Mouse (Mus musculus) forebrain, postnatal 0 days (tissue): Measurements from ENCODE around the gene Pdzk1. TPM values are rescaled to one million over a fixed set of nuclear protein-coding genes. Genes with fewer than 3 reads are reported as not detected.

Experiments used
- ATAC-seq: fragments of 200-750 bp; cut with Nextera tagmentation; 2 replicates; pipeline ENCODE4 v1.8.0; 2017; ENCODE audit warnings: mild to moderate bottlenecking, moderate library complexity
- DNase-seq: peaks from one replicate; pipeline ENCODE4 v3.0.0-alpha.2; 2015
- H3K27ac ChIP-seq: fragments of 300-500 bp; sonication (generic); 2 replicates; pipeline ENCODE4 v1.5.1; 2014; ENCODE audit warnings: low read depth, mild to moderate bottlenecking, antibody characterized with exemption, low read length, moderate library complexity, mixed read lengths
- H3K27me3 ChIP-seq: fragments of 300-500 bp; sonication (generic); 2 replicates; pipeline ENCODE4 v1.6.1; 2014; ENCODE audit warnings: mild to moderate bottlenecking, low read length, mixed read lengths; ENCODE audit not compliant: insufficient read depth
- H3K36me3 ChIP-seq: fragments of 300-500 bp; sonication (generic); 2 replicates; pipeline ENCODE4 v1.6.1; 2014; ENCODE audit warnings: mild to moderate bottlenecking, moderate library complexity; ENCODE audit not compliant: insufficient read depth
- H3K4me1 ChIP-seq: fragments of 300-500 bp; sonication (generic); 2 replicates; pipeline ENCODE4 v1.6.1; 2014; ENCODE audit warnings: antibody characterized with exemption; ENCODE audit not compliant: insufficient read depth
- H3K4me2 ChIP-seq: fragments of 300-500 bp; sonication (generic); 2 replicates; pipeline ENCODE4 v1.6.1; 2014; ENCODE audit warnings: low read depth, mild to moderate bottlenecking, moderate library complexity
- H3K4me3 ChIP-seq: fragments of 300-500 bp; sonication (generic); 2 replicates; pipeline ENCODE4 v1.5.1; 2014; ENCODE audit warnings: low read depth, low read length, mixed read lengths
- H3K9ac ChIP-seq: fragments of 300-500 bp; sonication (generic); 2 replicates; pipeline ENCODE4 v1.6.1; 2014; ENCODE audit warnings: mild to moderate bottlenecking
- H3K9me3 ChIP-seq: fragments of 300-500 bp; sonication (generic); 2 replicates; pipeline ENCODE4 v1.6.1; 2016; ENCODE audit warnings: low read length
- CTCF ChIP-seq: sonication (generic); IDR thresholded peaks from 2 replicates; pipeline ENCODE4 v1.5.1; 2016; ENCODE audit warnings: antibody characterized with exemption, control low read depth, low read depth
- WGBS: fragments of 180-500 bp; shearing (Covaris S2); extraction: QIAGEN DNeasy Blood & Tissue Kit; methylation state at CpG from one replicate; pipeline ENCODE4 v1.1.7; 2014; 5-methylcytosine and 5-hydroxymethylcytosine counted together
- polyA plus RNA-seq: library from polyadenylated mRNA; unstranded; fragments of >200 nt; fragmentation: Nextera tagmentation; extraction: Ambion mirVana; gene quantifications from 2 replicates; pipeline ENCODE4 v1.2.1, GENCODE M21; 2015
- total RNA-seq: library from RNA; depleted of rRNA; stranded (reverse); fragments of >200 nt; gene quantifications from 2 replicates; pipeline ENCODE4 v1.2.3, GENCODE M21; 2014; rRNA removed

Pdzk1 gene
- total RNA-seq (2.0 TPM in 1 of 2 replicates, not detected in the other), polyA plus RNA-seq (0.11 and 0.19 TPM in 2 replicates)

DNA sequence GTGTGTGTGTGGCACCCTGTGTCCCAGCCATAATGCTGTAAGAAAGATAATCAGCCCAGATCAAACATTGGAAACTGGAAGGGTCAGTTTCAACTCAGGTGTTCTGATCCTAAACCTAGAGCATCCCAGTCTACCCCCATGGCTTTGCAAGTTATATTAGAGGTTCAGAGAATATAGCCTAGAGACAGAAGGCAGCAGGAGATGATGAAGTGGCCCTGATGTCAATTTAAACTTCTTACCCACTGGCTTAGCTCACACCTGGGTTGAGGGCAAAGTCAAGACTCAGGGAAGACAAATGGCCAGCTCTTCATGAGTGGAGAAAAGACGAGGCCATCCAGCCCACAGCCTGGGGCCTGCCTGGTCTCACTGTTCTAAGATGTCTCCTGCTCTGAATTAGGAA is at the start of gene Pdzk1, which contains the start of gene Cd160:
Gene Pdzk1 (plus strand): TSS at position 301 of the 400 bp plus-strand sequence.
Gene Cd160 (minus strand): TSS at position 368 of the 400 bp plus-strand sequence.
- Histone ChIP-seq H3K9ac (no peak within 1 kb of the TSS), H3K4me3 (no peak within 1 kb of the TSS), H3K4me2 (no peak within 1 kb of the TSS), H3K9me3 (no peaks in the 10 kb centered on the region), H3K27ac (no peak within 1 kb of the TSS), H3K36me3 (no peaks in the 10 kb centered on the region), H3K27me3 (no peaks in the 10 kb centered on the region), H3K4me1 (no peaks in the 10 kb centered on the region)
- WGBS = 78% methylated on average over 1 of the region's 1 CpGs
- TF ChIP-seq CTCF = no peak
- ATAC-seq (no peak), DNase-seq (no peak)

DNA sequence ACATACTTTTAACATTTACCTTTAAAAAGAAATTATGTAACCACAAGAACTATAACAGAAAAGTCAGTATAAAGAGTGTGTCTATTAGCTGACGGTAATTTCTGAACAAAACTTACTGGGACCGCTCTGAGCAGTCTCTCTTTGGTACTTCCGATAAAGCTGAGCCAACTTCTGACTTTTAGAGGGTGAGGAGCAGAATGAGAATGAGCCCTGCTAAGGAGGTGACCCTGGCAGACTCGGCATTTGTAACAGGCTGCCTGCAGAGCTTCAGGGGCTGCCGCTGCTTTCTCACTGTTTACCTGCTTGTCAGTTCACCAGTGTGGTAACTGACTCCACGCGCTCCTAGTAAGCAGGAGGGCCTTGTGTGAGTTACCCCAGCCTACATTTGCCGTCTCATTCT is 46.8 kb upstream of the Pdzk1 start:
- ATAC-seq (no peak), DNase-seq (no peak)
- H3K4me1 ChIP-seq = no peaks in the 10 kb centered on the region
- WGBS = 69% methylated on average over 8 of the region's 8 CpGs
- no peaks in the 10 kb centered on the region for H3K27me3 ChIP-seq
- no peak overlapping the region for H3K4me2 ChIP-seq
- H3K9me3 ChIP-seq = no peaks in the 10 kb centered on the region
- no peak overlapping the region for H3K9ac ChIP-seq
- no peak overlapping the region for H3K27ac ChIP-seq
- TF ChIP-seq CTCF = no peak
- H3K4me3 ChIP-seq = no peak overlapping the region
- H3K36me3 ChIP-seq = peaks cover 10% of the 10 kb centered on the region

DNA sequence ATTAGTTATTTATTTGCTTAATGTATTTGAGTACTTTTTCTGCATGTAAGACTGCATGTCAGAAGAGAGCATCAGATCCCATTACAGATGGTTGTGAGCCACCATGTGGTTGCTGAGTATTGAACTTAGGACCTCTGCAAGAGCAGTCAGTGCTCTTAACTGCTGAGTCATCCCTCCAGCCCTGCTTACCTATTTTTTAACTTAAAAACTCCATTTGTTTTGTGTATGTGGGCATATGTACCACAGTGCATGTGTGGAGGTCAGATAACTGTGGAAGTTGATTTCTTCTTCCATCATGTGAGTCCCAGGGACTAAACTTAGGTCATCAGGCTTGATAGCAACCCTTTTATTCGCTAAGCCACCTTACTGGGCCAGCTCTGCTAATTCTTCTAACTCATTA is 41.3 kb upstream of the Pdzk1 start:
- WGBS = 89% methylated on average over 1 of the region's 1 CpGs
- Histone ChIP-seq H3K27ac (no peak overlapping the region), H3K4me3 (no peak overlapping the region), H3K9me3 (no peaks in the 10 kb centered on the region), H3K4me2 (no peak overlapping the region), H3K27me3 (no peaks in the 10 kb centered on the region), H3K9ac (no peak overlapping the region), H3K4me1 (no peaks in the 10 kb centered on the region), H3K36me3 (peaks cover 33% of the 10 kb centered on the region)
- ATAC-seq (no peak), DNase-seq (no peak)
- no peak for TF ChIP-seq CTCF

DNA sequence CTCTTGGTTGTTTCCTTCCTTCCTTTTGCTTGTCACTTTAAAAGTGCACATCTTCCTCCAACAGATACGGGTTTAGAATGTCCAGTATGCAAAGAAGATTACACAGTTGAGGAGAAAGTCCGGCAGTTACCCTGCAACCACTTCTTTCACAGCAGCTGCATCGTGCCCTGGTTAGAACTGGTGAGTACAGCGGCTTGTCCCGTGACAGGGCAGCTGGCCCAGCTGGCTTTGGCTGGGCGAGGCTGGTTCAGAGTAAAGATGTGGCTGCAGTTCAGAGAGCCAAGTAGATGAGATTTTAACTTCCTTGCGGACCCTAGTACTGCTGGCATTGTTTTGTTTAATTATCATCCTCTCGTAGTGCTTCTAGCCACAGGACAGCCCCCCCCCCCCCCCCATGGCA is 40.6 kb upstream of the Pdzk1 start:
- WGBS = 77% methylated on average over 8 of the region's 8 CpGs
- DNase-seq = no peak
- no peak for ATAC-seq
- Histone ChIP-seq H3K4me3 (no peak overlapping the region), H3K27ac (no peak overlapping the region), H3K9ac (no peak overlapping the region), H3K9me3 (no peaks in the 10 kb centered on the region), H3K4me2 (no peak overlapping the region), H3K27me3 (no peaks in the 10 kb centered on the region), H3K4me1 (no peaks in the 10 kb centered on the region), H3K36me3 (peaks cover 33% of the 10 kb centered on the region)
- no peak for TF ChIP-seq CTCF

DNA sequence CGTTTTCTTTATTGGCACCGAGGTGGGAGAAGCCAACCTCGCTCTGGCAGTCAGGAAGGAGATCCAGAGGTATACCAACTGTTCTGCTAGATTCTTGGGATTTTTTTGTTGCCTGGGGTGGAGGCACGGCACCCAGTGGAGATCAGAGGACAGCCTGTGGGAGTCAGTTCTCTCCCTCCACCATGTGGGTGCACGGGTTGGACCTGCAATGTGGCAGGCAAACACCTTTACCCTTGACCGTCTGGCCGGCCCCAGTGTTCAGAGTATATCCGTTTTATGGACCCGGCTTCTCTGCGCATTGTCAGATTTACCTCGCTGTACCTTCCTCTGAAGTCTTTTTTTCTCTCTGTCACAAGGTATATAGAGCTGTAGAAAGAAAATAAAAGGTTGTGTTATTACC is 28.8 kb upstream of the Pdzk1 start:
- no peaks in the 10 kb centered on the region for H3K27me3 ChIP-seq
- no peak overlapping the region for H3K4me2 ChIP-seq
- no peak for DNase-seq
- ATAC-seq = no peak
- no peak overlapping the region for H3K4me3 ChIP-seq
- no peaks in the 10 kb centered on the region for H3K9me3 ChIP-seq
- no peak overlapping the region for H3K9ac ChIP-seq
- no peak for TF ChIP-seq CTCF
- H3K4me1 ChIP-seq = no peaks in the 10 kb centered on the region
- WGBS = 89% methylated on average over 11 of the region's 11 CpGs
- H3K27ac ChIP-seq = no peak overlapping the region
- H3K36me3 ChIP-seq = no peaks in the 10 kb centered on the region

DNA sequence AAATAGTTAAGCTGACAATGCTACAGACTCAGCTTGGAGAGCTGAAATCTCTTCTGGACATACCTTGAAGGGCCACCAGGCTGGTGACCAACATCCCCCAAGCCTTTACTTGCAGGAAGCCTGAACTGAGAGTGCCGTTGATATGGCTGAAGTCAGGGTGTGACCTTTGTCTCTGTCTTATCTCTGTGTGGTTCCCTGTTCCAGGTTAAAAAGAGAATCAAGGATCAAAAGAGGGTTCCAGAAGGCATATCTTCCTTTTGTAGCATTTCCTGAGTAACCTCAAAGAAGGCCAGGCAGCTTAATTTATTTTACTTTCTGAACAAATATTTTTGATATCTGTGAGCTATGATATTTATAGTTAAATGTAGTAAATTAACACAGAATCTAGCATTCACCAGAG is 26.9 kb upstream of the Pdzk1 start:
- no peak overlapping the region for H3K9ac ChIP-seq
- ATAC-seq = no peak
- DNase-seq = no peak
- WGBS = 75% methylated on average over 1 of the region's 1 CpGs
- no peaks in the 10 kb centered on the region for H3K27me3 ChIP-seq
- H3K27ac ChIP-seq = no peak overlapping the region
- H3K4me2 ChIP-seq = no peak overlapping the region
- H3K9me3 ChIP-seq = no peaks in the 10 kb centered on the region
- no peak overlapping the region for H3K4me3 ChIP-seq
- no peak for TF ChIP-seq CTCF
- H3K4me1 ChIP-seq = no peaks in the 10 kb centered on the region
- no peaks in the 10 kb centered on the region for H3K36me3 ChIP-seq

DNA sequence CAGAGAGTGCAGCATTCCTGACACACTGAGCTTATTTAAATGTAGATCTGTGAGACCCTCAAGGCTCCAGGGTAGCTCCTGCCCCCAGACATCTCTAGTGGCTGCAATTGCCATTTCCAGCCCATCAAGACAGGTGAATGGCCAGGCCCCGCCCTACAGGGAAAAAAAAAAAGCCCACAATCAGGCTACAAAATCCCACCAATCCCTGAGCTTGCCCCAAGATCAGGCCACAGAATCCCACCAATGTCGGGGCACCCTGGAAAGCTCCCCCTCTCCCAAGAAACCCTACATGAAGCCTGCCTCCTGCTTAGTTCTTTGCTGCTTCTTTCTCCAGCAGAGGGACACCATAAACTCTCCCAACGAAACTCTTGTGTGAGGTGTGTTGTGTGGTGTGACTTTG is 20.9 kb upstream of the Pdzk1 start:
- no peak for DNase-seq
- H3K4me2 ChIP-seq = no peak overlapping the region
- TF ChIP-seq CTCF = no peak

DNA sequence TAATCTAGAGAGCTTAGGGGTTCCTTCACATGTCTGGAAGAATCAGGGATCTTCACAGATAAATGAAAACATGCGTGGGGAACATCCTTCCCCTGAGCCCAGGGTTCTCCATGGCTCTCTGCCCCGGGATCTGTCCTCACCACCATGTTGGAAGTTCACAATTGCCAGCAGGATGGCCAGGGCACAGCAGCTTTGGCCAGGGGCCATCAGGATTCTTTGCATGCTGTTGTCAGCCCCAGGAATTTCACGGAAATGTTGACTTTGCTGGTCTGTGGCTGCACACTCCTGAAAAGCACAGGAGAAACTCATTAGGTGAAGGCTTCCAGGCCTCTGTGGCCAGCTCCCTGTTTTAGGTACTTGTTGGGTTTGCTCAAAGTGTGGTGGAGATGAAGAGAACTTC is 20.4 kb upstream of the Pdzk1 start:
- H3K9ac ChIP-seq = no peak overlapping the region
- H3K27me3 ChIP-seq = no peaks in the 10 kb centered on the region
- H3K36me3 ChIP-seq = no peaks in the 10 kb centered on the region
- DNase-seq = no peak
- no peaks in the 10 kb centered on the region for H3K9me3 ChIP-seq
- H3K4me1 ChIP-seq = no peaks in the 10 kb centered on the region
- no peak overlapping the region for H3K27ac ChIP-seq
- no peak overlapping the region for H3K4me2 ChIP-seq
- no peak for TF ChIP-seq CTCF
- H3K4me3 ChIP-seq = no peak overlapping the region
- WGBS = 76% methylated on average over 3 of the region's 3 CpGs
- ATAC-seq = no peak

More for the DNA sequence above, 20.9 kb upstream of the Pdzk1 start:
- ATAC-seq = no peak
- Histone ChIP-seq H3K9ac (no peak overlapping the region), H3K27ac (no peak overlapping the region), H3K36me3 (no peaks in the 10 kb centered on the region), H3K27me3 (no peaks in the 10 kb centered on the region), H3K9me3 (no peaks in the 10 kb centered on the region), H3K4me1 (no peaks in the 10 kb centered on the region), H3K4me3 (no peak overlapping the region)
- WGBS = 80% methylated on average over 3 of the region's 3 CpGs
